Mouse (Mus musculus): ENCODE results near the gene Dpysl5. TPM values are rescaled to one million over a fixed set of nuclear protein-coding genes. Genes with fewer than 3 reads are reported as not detected.

Gene Dpysl5
- polyA plus RNA-seq, 1 experiment from 2014 or later, result 2.2 TPM

DNA sequence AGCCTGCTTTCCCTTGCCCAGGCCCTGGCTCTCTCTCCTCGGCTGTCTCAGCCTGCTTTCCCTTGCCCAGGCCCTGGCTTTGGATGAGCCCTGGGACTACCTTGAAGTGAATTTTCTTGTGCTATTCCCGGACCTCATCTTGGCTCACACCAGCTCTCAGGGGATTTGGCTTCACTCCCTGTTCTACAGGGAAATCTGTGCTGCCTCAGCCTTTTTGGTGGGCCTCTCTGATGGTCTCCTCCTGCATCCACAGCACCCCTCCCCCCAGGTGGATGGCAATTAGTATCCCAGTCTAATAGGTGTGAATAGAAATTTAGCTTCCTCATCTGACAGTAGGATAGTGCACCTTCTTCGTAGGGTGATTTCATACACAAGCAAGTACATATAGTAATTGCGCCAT lies 56.7 kb downstream of the Dpysl5 start:
- peaks cover 23% of the 10 kb centered on the region for H3K4me1 ChIP-seq (replicated peaks)
- peak overlapping the region; percentile 11; the same call in 1 of the 2 replicates for H3K4me2 ChIP-seq
- H3K36me3 ChIP-seq, result no peaks in the 10 kb centered on the region
- no peak overlapping the region for H3K4me3 ChIP-seq
- 52% methylated on average over 4 of the region's 4 CpGs for WGBS
- H3K9me3 ChIP-seq (replicated peaks), result no peaks in the 10 kb centered on the region
- no peak overlapping the region for H3K9ac ChIP-seq
- ATAC-seq (replicated peaks; ENCODE audit: insufficient number of reproducible peaks, insufficient read depth, low FRiP score, low read depth), result 0 out of 2 replicates have a peak, but pooled peaks have one; percentile 5
- no peaks in the 10 kb centered on the region for H3K27me3 ChIP-seq
- peak overlapping the region; percentile 25; the same call in 1 of the 2 replicates for H3K27ac ChIP-seq

DNA sequence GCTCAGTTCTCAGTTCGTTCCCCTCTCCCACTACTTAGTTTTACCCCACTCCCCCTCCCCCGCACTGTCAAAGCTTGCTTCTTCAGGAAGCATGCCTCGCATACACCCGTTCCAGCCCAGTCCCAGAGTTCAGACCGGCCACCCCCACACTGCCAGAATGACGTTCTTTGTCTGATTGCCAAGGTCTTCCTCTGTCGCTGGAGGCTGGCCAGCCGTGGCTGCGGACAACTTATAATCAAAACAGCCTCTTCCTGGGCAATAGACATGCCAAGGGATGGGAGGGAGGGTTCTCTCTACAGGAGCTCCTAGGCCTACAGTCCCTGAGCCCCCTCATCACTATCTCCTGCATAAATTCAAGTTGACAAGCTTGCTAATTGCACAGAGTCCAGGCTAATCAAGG lies 57.2 kb downstream of the Dpysl5 start:
- peak; percentile 81 for ATAC-seq (replicated peaks; ENCODE audit: insufficient number of reproducible peaks, insufficient read depth, low FRiP score, low read depth)
- Histone ChIP-seq H3K27me3 (peaks cover under 1% of the 10 kb centered on the region), H3K4me3 (no peak overlapping the region), H3K9ac (no peak overlapping the region), H3K9me3 (replicated peaks) (no peaks in the 10 kb centered on the region), H3K4me1 (replicated peaks) (peaks cover 23% of the 10 kb centered on the region), H3K36me3 (no peaks in the 10 kb centered on the region), H3K4me2 (peak overlapping the region; percentile 11; the same call in 1 of the 2 replicates), H3K27ac (peak overlapping the region; percentile 25; the same call in 1 of the 2 replicates)
- 8% methylated on average over 9 of the region's 9 CpGs for WGBS

DNA sequence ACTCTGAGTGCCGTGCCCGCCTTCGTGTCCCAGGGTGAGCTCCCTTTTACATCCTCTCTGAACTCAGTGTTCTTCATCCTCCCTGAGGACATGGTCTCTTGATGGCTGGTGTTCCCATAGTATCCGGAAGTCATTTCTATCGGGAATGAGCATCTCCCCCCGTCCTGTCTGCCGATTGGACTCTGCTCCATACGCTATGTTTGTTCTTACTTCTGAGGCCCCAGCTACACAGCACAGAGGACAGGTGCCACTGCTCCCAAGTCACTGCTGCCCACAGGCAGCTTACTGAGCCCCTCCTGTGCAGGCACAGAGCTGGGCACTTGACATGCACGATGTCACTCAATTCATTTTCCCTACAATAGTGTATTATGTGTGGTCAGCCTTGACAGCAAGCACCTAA lies 57.7 kb downstream of the Dpysl5 start:
- ATAC-seq (replicated peaks; ENCODE audit: insufficient number of reproducible peaks, insufficient read depth, low FRiP score, low read depth), result 0 out of 2 replicates have a peak, but pooled peaks have one; percentile 19
- no peak overlapping the region for H3K27ac ChIP-seq
- H3K27me3 ChIP-seq, result peaks cover 5% of the 10 kb centered on the region
- H3K4me3 ChIP-seq, result no peak overlapping the region
- WGBS, result 67% methylated on average over 9 of the region's 9 CpGs
- H3K4me1 ChIP-seq (replicated peaks), result peaks cover 23% of the 10 kb centered on the region
- no peaks in the 10 kb centered on the region for H3K36me3 ChIP-seq
- H3K9me3 ChIP-seq (replicated peaks), result no peaks in the 10 kb centered on the region
- no peak overlapping the region for H3K9ac ChIP-seq
- no peak overlapping the region for H3K4me2 ChIP-seq

DNA sequence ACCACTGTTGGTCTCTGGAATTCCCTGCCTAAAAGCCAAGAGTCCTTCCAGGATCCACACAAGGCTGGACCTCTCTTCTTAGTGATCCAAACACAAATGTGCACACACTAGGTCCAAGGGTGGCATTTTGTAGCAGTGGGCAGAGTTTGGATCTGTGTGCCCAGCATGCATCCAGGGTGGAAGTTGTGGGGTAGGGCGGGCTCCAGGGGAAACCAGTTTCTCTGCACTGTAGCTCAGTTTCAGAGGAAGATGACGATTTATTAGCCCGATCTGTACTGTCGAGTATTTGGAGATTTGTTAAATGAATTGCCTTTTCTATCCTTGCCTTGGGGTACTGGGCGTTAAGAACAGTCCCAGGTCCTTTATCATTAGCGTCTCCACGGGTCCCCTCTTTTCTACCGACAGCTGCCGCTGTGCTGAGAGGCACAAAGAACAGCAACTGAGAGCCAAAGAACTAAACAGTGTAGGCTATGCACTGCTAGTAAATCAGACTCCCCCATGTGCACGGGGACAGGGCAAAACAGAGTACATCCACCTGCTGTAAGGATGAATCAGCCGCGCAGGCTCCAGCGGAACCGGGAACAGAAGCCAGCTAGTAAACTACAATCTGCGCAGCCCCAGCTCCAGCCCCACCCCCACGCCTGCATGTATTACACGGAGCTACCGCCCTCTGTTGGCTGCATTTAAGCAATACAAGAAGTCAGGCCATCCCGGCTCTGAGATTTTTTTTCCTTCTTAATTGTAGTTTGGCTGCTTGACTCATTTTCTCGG lies 63.4 kb downstream of the Dpysl5 start:
- H3K4me3 ChIP-seq, result peak overlapping the region; percentile 45
- peak overlapping the region; percentile 55 for H3K9ac ChIP-seq
- no peak overlapping the region for H3K27ac ChIP-seq
- H3K4me1 ChIP-seq (replicated peaks), result 0 out of 2 replicates have a peak, but pooled peaks cover 6% of the 10 kb centered on the region
- no peaks in the 10 kb centered on the region for H3K9me3 ChIP-seq (replicated peaks)
- H3K4me2 ChIP-seq, result peak overlapping the region; percentile 79
- WGBS, result 9% methylated on average over 20 of the region's 20 CpGs
- ATAC-seq (replicated peaks; ENCODE audit: insufficient number of reproducible peaks, insufficient read depth, low FRiP score, low read depth), result 0 out of 2 replicates have a peak, but pooled peaks have one; percentile 33
- H3K27me3 ChIP-seq, result peaks cover 14% of the 10 kb centered on the region
- no peaks in the 10 kb centered on the region for H3K36me3 ChIP-seq

DNA sequence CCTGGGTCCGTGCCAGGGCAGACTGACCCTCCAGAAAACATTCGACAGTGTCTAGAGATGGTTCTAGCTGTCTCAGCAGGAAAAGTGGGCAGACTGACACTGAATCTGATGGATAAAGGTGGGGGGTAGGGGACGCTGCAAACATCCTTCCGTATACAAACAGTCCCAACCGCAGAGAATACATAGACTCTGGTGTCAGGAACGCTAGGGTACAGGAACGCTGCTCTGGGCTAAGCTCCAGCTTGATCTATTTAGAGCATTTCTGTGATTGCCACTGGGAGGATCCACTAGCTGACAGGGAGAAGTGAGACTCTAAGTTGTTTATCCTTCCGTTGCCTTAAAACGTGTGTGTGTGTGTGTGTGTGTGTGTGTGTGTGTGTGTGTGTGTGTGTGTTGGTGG lies 69.3 kb downstream of the Dpysl5 start:
- H3K9me3 ChIP-seq (replicated peaks), result no peaks in the 10 kb centered on the region
- H3K27ac ChIP-seq, result peak overlapping the region; percentile 39; the same call in 1 of the 2 replicates
- ATAC-seq (replicated peaks; ENCODE audit: insufficient number of reproducible peaks, insufficient read depth, low FRiP score, low read depth), result 0 out of 2 replicates have a peak, but pooled peaks have one; percentile 19
- H3K4me3 ChIP-seq, result no peak overlapping the region
- peak overlapping the region; percentile 17; the same call in 1 of the 2 replicates for H3K4me2 ChIP-seq
- WGBS, result 33% methylated on average over 9 of the region's 9 CpGs
- peaks cover 13% of the 10 kb centered on the region for H3K4me1 ChIP-seq (replicated peaks)
- no peak overlapping the region for H3K9ac ChIP-seq
- no peaks in the 10 kb centered on the region for H3K36me3 ChIP-seq
- H3K27me3 ChIP-seq, result no peaks in the 10 kb centered on the region

DNA sequence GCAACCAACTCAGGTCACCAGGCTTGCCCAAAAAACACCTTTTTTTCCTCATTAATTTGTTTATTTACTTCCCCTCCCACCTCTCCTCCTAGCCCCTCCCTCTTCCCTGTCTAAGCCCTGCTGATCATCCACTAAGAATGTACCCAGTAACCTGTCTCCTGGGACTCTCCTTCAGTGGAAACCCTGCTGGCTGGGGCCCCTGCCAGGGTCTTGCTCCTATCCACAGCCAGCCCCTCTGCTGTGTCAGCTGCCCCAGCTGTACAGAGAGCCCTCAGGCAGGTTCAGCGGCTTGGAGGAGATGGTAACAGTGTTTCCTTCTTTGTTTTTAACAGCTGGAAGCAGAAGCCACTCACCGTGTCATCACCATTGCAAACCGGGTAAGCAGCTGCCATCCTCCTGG lies 69.8 kb downstream of the Dpysl5 start:
- peak; percentile 24; the same call in 1 of the 2 replicates for ATAC-seq (replicated peaks; ENCODE audit: insufficient number of reproducible peaks, insufficient read depth, low FRiP score, low read depth)
- Histone ChIP-seq H3K4me3 (no peak overlapping the region), H3K36me3 (no peaks in the 10 kb centered on the region), H3K27me3 (no peaks in the 10 kb centered on the region), H3K9ac (no peak overlapping the region), H3K4me2 (peak overlapping the region; percentile 17; the same call in 1 of the 2 replicates), H3K27ac (peak overlapping the region; percentile 39; the same call in 1 of the 2 replicates), H3K4me1 (replicated peaks) (peaks cover 13% of the 10 kb centered on the region), H3K9me3 (replicated peaks) (no peaks in the 10 kb centered on the region)
- WGBS, result 69% methylated on average over 3 of the region's 3 CpGs

DNA sequence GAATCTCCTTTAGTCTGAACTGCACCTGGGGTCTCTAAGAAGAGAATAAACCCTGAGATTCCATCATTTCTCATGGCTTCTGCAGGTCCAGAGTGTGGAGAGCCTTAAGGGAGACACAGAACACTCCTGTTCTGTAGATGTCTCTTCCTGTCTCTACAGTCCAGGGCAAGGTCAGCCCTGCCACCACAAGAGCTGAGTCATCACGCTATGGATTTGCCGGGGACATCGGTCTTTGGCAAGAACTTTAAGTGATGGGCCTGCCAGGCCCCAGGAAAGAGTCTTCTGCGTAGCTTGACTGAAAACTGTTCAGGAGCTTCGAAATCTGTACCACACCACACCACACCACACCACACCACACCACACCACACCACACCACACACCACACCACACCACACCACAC lies 76.0 kb downstream of the Dpysl5 start:
- no peaks in the 10 kb centered on the region for H3K36me3 ChIP-seq
- 79% methylated on average over 5 of the region's 5 CpGs for WGBS

DNA sequence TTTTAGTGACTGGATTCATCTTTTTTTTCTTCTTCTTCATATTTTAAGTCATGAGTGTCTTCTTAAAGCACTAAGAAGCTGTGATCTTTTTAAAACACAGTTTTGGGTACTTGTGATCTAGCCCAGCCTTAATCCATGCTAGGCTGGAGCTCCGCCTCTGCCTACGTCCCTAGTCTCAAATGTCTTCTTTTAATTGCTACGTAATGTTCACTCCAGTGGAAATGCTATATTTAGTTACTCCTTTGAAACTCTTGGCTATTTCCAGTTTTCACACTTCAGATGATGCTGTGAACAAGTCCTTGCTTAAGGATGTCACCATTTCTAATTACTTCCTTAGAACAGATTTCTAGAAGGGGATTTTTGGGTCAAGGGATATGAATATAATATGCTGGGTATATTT lies 78.7 kb downstream of the Dpysl5 start:
- no peaks in the 10 kb centered on the region for H3K4me1 ChIP-seq (replicated peaks)
- H3K27me3 ChIP-seq, result peaks cover 9% of the 10 kb centered on the region; the same call in 1 of the 2 replicates
- no peak overlapping the region for H3K27ac ChIP-seq
- ATAC-seq (replicated peaks; ENCODE audit: insufficient number of reproducible peaks, insufficient read depth, low FRiP score, low read depth), result no peak
- H3K4me2 ChIP-seq, result no peak overlapping the region
- H3K9ac ChIP-seq, result no peak overlapping the region
- H3K4me3 ChIP-seq, result no peak overlapping the region
- WGBS, result 62% methylated on average over 3 of the region's 3 CpGs
- no peaks in the 10 kb centered on the region for H3K36me3 ChIP-seq
- no peaks in the 10 kb centered on the region for H3K9me3 ChIP-seq (replicated peaks)

More for the DNA sequence above, 76.0 kb downstream of the Dpysl5 start:
- H3K4me2 ChIP-seq, result no peak overlapping the region
- no peaks in the 10 kb centered on the region for H3K4me1 ChIP-seq (replicated peaks)
- no peak overlapping the region for H3K27ac ChIP-seq
- no peak overlapping the region for H3K4me3 ChIP-seq
- ATAC-seq (replicated peaks; ENCODE audit: insufficient number of reproducible peaks, insufficient read depth, low FRiP score, low read depth), result no peak
- peaks cover 6% of the 10 kb centered on the region; the same call in 1 of the 2 replicates for H3K27me3 ChIP-seq
- H3K9ac ChIP-seq, result no peak overlapping the region
- no peaks in the 10 kb centered on the region for H3K9me3 ChIP-seq (replicated peaks)

DNA sequence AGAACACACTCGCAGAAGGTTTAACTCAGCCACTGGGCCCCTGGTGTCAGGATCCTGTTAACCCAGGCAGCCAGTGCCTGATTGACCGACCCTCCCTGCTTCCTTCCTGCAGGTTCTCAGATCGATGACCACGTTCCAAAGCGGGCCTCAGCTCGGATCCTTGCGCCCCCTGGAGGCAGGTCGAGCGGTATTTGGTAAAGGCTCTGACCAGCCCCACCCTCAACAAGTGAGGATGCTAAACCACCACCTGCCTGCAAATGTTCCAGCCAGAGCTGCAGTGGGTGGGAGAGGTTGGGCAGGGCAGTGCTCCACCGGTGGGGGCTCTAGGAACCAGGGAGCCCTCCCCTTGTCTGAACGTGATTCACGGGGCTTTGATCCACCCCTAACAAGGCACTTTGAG lies 84.8 kb downstream of the Dpysl5 start:
- H3K36me3 ChIP-seq, result no peaks in the 10 kb centered on the region
- peak overlapping the region; percentile 46 for H3K4me2 ChIP-seq
- 17% methylated on average over 12 of the region's 12 CpGs for WGBS
- no peaks in the 10 kb centered on the region for H3K9me3 ChIP-seq (replicated peaks)
- no peak overlapping the region for H3K27ac ChIP-seq
- H3K4me1 ChIP-seq (replicated peaks), result peaks cover 4% of the 10 kb centered on the region
- H3K9ac ChIP-seq, result no peak overlapping the region
- ATAC-seq (replicated peaks; ENCODE audit: insufficient number of reproducible peaks, insufficient read depth, low FRiP score, low read depth), result no peak
- H3K4me3 ChIP-seq, result no peak overlapping the region
- peaks cover 22% of the 10 kb centered on the region for H3K27me3 ChIP-seq

DNA sequence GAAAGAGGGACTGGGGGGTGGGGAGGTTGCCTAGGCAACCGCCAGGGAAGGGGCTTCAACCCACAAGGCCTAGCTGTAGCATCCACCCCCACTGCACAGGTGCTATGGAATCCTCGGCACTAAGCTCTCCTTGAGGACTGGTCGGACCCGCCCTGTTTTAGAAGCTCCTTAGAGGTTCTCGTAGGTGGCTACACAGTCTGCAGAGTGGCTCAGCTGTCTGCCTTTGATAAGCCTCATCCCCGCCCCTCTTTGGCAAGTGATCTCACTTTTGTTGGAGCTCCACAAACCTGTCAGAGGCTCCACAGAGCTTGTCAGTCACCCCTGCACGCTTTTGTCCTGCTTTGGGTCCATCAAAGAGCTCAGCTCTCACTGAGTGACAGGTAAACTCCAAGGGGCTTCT lies 86.1 kb downstream of the Dpysl5 start:
- 60% methylated on average over 7 of the region's 7 CpGs for WGBS
- no peak for ATAC-seq (replicated peaks; ENCODE audit: insufficient number of reproducible peaks, insufficient read depth, low FRiP score, low read depth)

DNA sequence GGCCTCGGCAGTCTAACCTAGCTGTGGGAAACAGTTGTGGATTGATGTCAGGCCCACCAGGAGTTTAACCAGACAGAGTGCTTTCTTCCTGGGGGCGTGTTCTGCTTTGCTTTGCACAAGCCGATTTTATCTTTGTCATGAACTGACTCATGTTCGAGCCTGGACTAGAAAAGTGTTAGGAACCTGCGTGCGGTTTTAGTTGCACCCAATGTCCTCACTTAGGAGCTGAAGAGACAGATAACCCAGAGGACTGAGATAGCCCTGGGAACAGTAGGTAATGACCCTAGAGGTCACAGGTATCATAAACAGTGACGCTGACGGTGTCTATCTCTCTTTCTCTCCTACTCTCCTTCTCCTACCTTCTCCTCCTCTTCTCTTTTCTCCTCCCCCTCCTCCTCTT lies 86.6 kb downstream of the Dpysl5 start:
- ATAC-seq (replicated peaks; ENCODE audit: insufficient number of reproducible peaks, insufficient read depth, low FRiP score, low read depth), result no peak
- 55% methylated on average over 8 of the region's 8 CpGs for WGBS
- Histone ChIP-seq H3K4me3 (no peak overlapping the region), H3K27me3 (peaks cover 16% of the 10 kb centered on the region), H3K4me2 (no peak overlapping the region), H3K9me3 (replicated peaks) (no peaks in the 10 kb centered on the region), H3K9ac (no peak overlapping the region), H3K36me3 (no peaks in the 10 kb centered on the region), H3K27ac (no peak overlapping the region), H3K4me1 (replicated peaks) (peaks cover 4% of the 10 kb centered on the region)

More for the DNA sequence above, 86.1 kb downstream of the Dpysl5 start:
- Histone ChIP-seq H3K4me3 (no peak overlapping the region), H3K9me3 (replicated peaks) (no peaks in the 10 kb centered on the region), H3K9ac (no peak overlapping the region), H3K4me1 (replicated peaks) (peaks cover 4% of the 10 kb centered on the region), H3K36me3 (no peaks in the 10 kb centered on the region), H3K27ac (no peak overlapping the region), H3K27me3 (peaks cover 16% of the 10 kb centered on the region), H3K4me2 (no peak overlapping the region)
